Mouse (Mus musculus): ENCODE results near the gene Odf3l1. TPM values are rescaled to one million over a fixed set of nuclear protein-coding genes. Genes with fewer than 3 reads are reported as not detected.

Gene Odf3l1
- total and polyA plus RNA-seq, 2 experiments from 2014 or later: 0.36 TPM; not detected in 1

GRCm38 (mm10) chr9:56835152-56835551, 29.3 kb downstream of the Odf3l1 start:
- H3K27me3 ChIP-seq (ENCODE audit: control insufficient read depth, insufficient read depth, low read length): no peaks in the 10 kb centered on the region
- peaks cover 33% of the 10 kb centered on the region for H3K4me1 ChIP-seq (ENCODE audit: control insufficient read depth, insufficient read depth)
- H3K36me3 ChIP-seq (replicated peaks; ENCODE audit: control insufficient read depth, insufficient read depth, low read length): no peaks in the 10 kb centered on the region
- peak overlapping the region; percentile 33; the same call in 1 of the 2 replicates for H3K27ac ChIP-seq (ENCODE audit: low read depth)
- no peak overlapping the region for H3K9ac ChIP-seq (replicated peaks; ENCODE audit: low read depth, low read length)
- H3K9me3 ChIP-seq (replicated peaks; ENCODE audit: control insufficient read depth, low read length): no peaks in the 10 kb centered on the region
- H3K4me3 ChIP-seq (ENCODE audit: low read depth, low read length): no peak overlapping the region
- ATAC-seq (ENCODE audit: insufficient read depth, low read depth): peak; percentile 40
- H3K4me2 ChIP-seq (ENCODE audit: low read depth, low read length): no peak overlapping the region
- WGBS: 24% methylated on average over 5 of the region's 5 CpGs
- TF ChIP-seq EP300 (IDR thresholded peaks at IDR 0.05; ENCODE audit: low read depth) (no peak), CTCF (IDR thresholded peaks at IDR 0.05; ENCODE audit: low read depth) (no peak)
- DNase-seq (ENCODE audit: low spot score): peak; percentile 47

- no peak for TF ChIP-seq CTCF (IDR thresholded peaks at IDR 0.05; ENCODE audit: low read depth)
- no peak for TF ChIP-seq EP300 (IDR thresholded peaks at IDR 0.05; ENCODE audit: low read depth)
- H3K9me3 ChIP-seq (replicated peaks; ENCODE audit: control insufficient read depth, low read length): no peaks in the 10 kb centered on the region
- DNase-seq (ENCODE audit: low spot score) (no peak), ATAC-seq (ENCODE audit: insufficient read depth, low read depth) (0 out of 2 replicates have a peak, but pooled peaks have one; percentile 27)
- H3K27ac ChIP-seq (ENCODE audit: low read depth): no peak overlapping the region
- no peak overlapping the region for H3K4me3 ChIP-seq (ENCODE audit: low read depth, low read length)
- no peaks in the 10 kb centered on the region for H3K36me3 ChIP-seq (replicated peaks; ENCODE audit: control insufficient read depth, insufficient read depth, low read length)
- 6% methylated on average over 6 of the region's 6 CpGs for WGBS
- H3K27me3 ChIP-seq (ENCODE audit: control insufficient read depth, insufficient read depth, low read length): peaks cover 10% of the 10 kb centered on the region
- H3K4me1 ChIP-seq (ENCODE audit: control insufficient read depth, insufficient read depth): peaks cover 30% of the 10 kb centered on the region
- H3K9ac ChIP-seq (replicated peaks; ENCODE audit: low read depth, low read length): no peak overlapping the region
- no peak overlapping the region for H3K4me2 ChIP-seq (ENCODE audit: low read depth, low read length)
These were observed 31.6 kb downstream of the Odf3l1 start for GRCm38 (mm10) chr9:56832900-56833299.

- WGBS: 83% methylated on average over 3 of the region's 3 CpGs
- H3K4me3 ChIP-seq (ENCODE audit: low read depth, low read length): no peak overlapping the region
- H3K4me1 ChIP-seq (ENCODE audit: control insufficient read depth, insufficient read depth): peaks cover 30% of the 10 kb centered on the region
These were observed 32.6 kb downstream of the Odf3l1 start for GRCm38 (mm10) chr9:56831904-56832303.

GRCm38 (mm10) chr9:56830162-56830561, 34.3 kb downstream of the Odf3l1 start:
- Histone ChIP-seq H3K4me2 (ENCODE audit: low read depth, low read length) (no peak overlapping the region), H3K36me3 (replicated peaks; ENCODE audit: control insufficient read depth, insufficient read depth, low read length) (no peaks in the 10 kb centered on the region), H3K27me3 (ENCODE audit: control insufficient read depth, insufficient read depth, low read length) (peaks cover 20% of the 10 kb centered on the region), H3K9ac (replicated peaks; ENCODE audit: low read depth, low read length) (no peak overlapping the region), H3K27ac (ENCODE audit: low read depth) (no peak overlapping the region), H3K4me3 (ENCODE audit: low read depth, low read length) (no peak overlapping the region), H3K9me3 (replicated peaks; ENCODE audit: control insufficient read depth, low read length) (no peaks in the 10 kb centered on the region), H3K4me1 (ENCODE audit: control insufficient read depth, insufficient read depth) (peaks cover 23% of the 10 kb centered on the region)
- no peak for DNase-seq (ENCODE audit: low spot score)
- no peak for TF ChIP-seq CTCF (IDR thresholded peaks at IDR 0.05; ENCODE audit: low read depth)
- TF ChIP-seq EP300 (IDR thresholded peaks at IDR 0.05; ENCODE audit: low read depth): no peak
- WGBS: 45% methylated on average over 4 of the region's 4 CpGs
- ATAC-seq (ENCODE audit: insufficient read depth, low read depth): no peak

More at GRCm38 (mm10) chr9:56831904-56832303, 32.6 kb downstream of the Odf3l1 start:
- Histone ChIP-seq H3K4me2 (ENCODE audit: low read depth, low read length) (no peak overlapping the region), H3K9me3 (replicated peaks; ENCODE audit: control insufficient read depth, low read length) (no peaks in the 10 kb centered on the region), H3K27me3 (ENCODE audit: control insufficient read depth, insufficient read depth, low read length) (peaks cover 11% of the 10 kb centered on the region), H3K9ac (replicated peaks; ENCODE audit: low read depth, low read length) (no peak overlapping the region), H3K36me3 (replicated peaks; ENCODE audit: control insufficient read depth, insufficient read depth, low read length) (no peaks in the 10 kb centered on the region), H3K27ac (ENCODE audit: low read depth) (no peak overlapping the region)
- DNase-seq (ENCODE audit: low spot score): no peak
- TF ChIP-seq CTCF (IDR thresholded peaks at IDR 0.05; ENCODE audit: low read depth) (no peak), EP300 (IDR thresholded peaks at IDR 0.05; ENCODE audit: low read depth) (no peak)
- ATAC-seq (ENCODE audit: insufficient read depth, low read depth): no peak

GRCm38 (mm10) chr9:56828841-56829240, 35.6 kb downstream of the Odf3l1 start:
- no peak overlapping the region for H3K9ac ChIP-seq (replicated peaks; ENCODE audit: low read depth, low read length)
- ATAC-seq (ENCODE audit: insufficient read depth, low read depth) (no peak), DNase-seq (ENCODE audit: low spot score) (no peak)
- no peaks in the 10 kb centered on the region for H3K9me3 ChIP-seq (replicated peaks; ENCODE audit: control insufficient read depth, low read length)
- H3K36me3 ChIP-seq (replicated peaks; ENCODE audit: control insufficient read depth, insufficient read depth, low read length): no peaks in the 10 kb centered on the region
- TF ChIP-seq EP300 (IDR thresholded peaks at IDR 0.05; ENCODE audit: low read depth) (no peak), CTCF (IDR thresholded peaks at IDR 0.05; ENCODE audit: low read depth) (no peak)
- H3K4me3 ChIP-seq (ENCODE audit: low read depth, low read length): no peak overlapping the region
- H3K27ac ChIP-seq (ENCODE audit: low read depth): no peak overlapping the region
- H3K27me3 ChIP-seq (ENCODE audit: control insufficient read depth, insufficient read depth, low read length): peaks cover 20% of the 10 kb centered on the region
- peaks cover 16% of the 10 kb centered on the region; the same call in 1 of the 2 replicates for H3K4me1 ChIP-seq (ENCODE audit: control insufficient read depth, insufficient read depth)
- no peak overlapping the region for H3K4me2 ChIP-seq (ENCODE audit: low read depth, low read length)
- 80% methylated on average over 6 of the region's 6 CpGs for WGBS

- Histone ChIP-seq H3K9me3 (replicated peaks; ENCODE audit: control insufficient read depth, low read length) (no peaks in the 10 kb centered on the region), H3K4me3 (ENCODE audit: low read depth, low read length) (no peak overlapping the region), H3K4me1 (ENCODE audit: control insufficient read depth, insufficient read depth) (0 out of 2 replicates have a peak, but pooled peaks cover 9% of the 10 kb centered on the region), H3K36me3 (replicated peaks; ENCODE audit: control insufficient read depth, insufficient read depth, low read length) (no peaks in the 10 kb centered on the region), H3K27ac (ENCODE audit: low read depth) (no peak overlapping the region), H3K9ac (replicated peaks; ENCODE audit: low read depth, low read length) (no peak overlapping the region), H3K27me3 (ENCODE audit: control insufficient read depth, insufficient read depth, low read length) (peaks cover 20% of the 10 kb centered on the region), H3K4me2 (ENCODE audit: low read depth, low read length) (no peak overlapping the region)
- 41% methylated on average over 9 of the region's 9 CpGs for WGBS
- no peak for TF ChIP-seq EP300 (IDR thresholded peaks at IDR 0.05; ENCODE audit: low read depth)
- TF ChIP-seq CTCF (IDR thresholded peaks at IDR 0.05; ENCODE audit: low read depth): no peak
- ATAC-seq (ENCODE audit: insufficient read depth, low read depth): no peak
- DNase-seq (ENCODE audit: low spot score): no peak
These were observed 36.3 kb downstream of the Odf3l1 start for GRCm38 (mm10) chr9:56828146-56828545.

Measured in heart, postnatal 0 days (tissue).